Mouse (Mus musculus) ES-E14 (cell line): ENCODE data around the gene Agl.
A peak's percentile ranks its signal among the peaks of the same experiment; 100 is the strongest.

Experiments
- CHD2 ChIP-seq: IDR thresholded peaks from 2 replicates; pipeline ENCODE4 v1.6.1; 2014; ENCODE audit warnings: mild to moderate bottlenecking, low read depth, low read length, inconsistent platforms
- ZC3H11A ChIP-seq: IDR thresholded peaks from 2 replicates; pipeline ENCODE4 v1.6.1; 2012; ENCODE audit warnings: low read depth, mild to moderate bottlenecking, inconsistent platforms, low read length, borderline replicate concordance
- ZNF384 ChIP-seq: IDR thresholded peaks from 2 replicates; pipeline ENCODE4 v1.6.1; 2012; ENCODE audit warnings: low read depth, low read length, inconsistent platforms

DNA sequence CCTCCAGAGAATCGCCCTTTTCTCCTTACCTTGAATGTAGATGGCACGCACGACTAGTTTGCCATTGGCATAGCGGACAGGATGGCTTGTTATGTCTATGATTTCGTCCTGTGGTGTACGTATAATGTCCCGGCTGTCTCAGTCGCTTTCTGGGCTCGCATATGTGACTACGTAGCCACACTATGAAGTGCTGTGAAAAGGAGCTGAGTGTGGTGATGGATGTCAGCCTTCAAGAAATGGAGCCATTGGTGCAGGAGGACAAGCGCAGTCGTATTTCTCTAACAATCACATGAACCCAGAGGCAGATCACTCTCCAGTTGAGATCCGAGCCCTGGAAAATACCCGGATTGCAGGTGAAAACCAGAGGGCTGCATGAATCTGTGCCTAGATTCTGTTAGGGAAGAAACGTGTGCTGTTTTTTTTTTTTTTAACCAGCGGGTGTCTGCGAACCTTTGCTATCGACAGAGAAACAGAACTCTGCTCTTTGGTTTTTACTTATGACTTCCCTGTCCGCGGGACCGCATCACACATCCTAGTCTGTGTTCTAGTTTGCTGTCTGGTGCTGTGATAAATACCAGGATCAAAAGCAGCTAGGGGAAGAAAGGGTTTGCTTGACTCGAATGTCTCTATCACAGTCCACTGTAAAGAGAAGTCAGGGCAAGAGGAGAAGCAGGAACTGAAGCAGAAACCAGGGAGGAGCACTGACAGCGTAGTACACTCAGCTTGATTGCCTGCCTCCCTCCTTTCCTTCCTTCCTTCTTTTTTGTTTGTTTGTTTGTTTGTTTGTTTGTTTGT lies 28.9 kb upstream of the Agl start:
- TF ChIP-seq ZC3H11A, result no peak
- peak; percentile 85 for TF ChIP-seq ZNF384
- no peak for TF ChIP-seq CHD2
